Mouse (Mus musculus) thymus, adult 2 months (tissue): ENCODE results near the gene Hist1h2br. TPM values are rescaled to one million over a fixed set of nuclear protein-coding genes. Genes with fewer than 3 reads are reported as not detected.
A peak's percentile ranks its signal among the peaks of the same experiment; 100 is the strongest.
"Not testable (repeated sequence)": the region's sequence is repeated elsewhere in the genome, so short reads cannot be mapped to it uniquely, and the experiment has no call there.

Source experiments
- DNase-seq: peaks from one replicate; pipeline ENCODE4 v3.0.0; 2021
- H3K27ac ChIP-seq: fragments of 200-500 bp; 2 replicates; pipeline ENCODE4 v1.5.1; 2012; ENCODE audit warnings: low read length, control low read depth; ENCODE audit not compliant: control insufficient read depth, insufficient read depth
- H3K27me3 ChIP-seq: fragments of 200-500 bp; 2 replicates; pipeline ENCODE4 v1.6.1; 2012; ENCODE audit warnings: mild to moderate bottlenecking, low read length, moderate library complexity, mixed read lengths; ENCODE audit not compliant: control insufficient read depth, insufficient read depth
- H3K36me3 ChIP-seq: fragments of 200-500 bp; 2 replicates; pipeline ENCODE4 v1.6.1; 2012; ENCODE audit warnings: mild to moderate bottlenecking, low read length, moderate library complexity; ENCODE audit not compliant: control insufficient read depth, insufficient read depth
- H3K4me1 ChIP-seq: fragments of 200-500 bp; replicated peaks from 2 replicates; pipeline ENCODE4 v1.6.1; 2012; ENCODE audit warnings: low read length; ENCODE audit not compliant: control insufficient read depth, insufficient read depth
- H3K4me3 ChIP-seq: fragments of 200-500 bp; 2 replicates; pipeline ENCODE4 v1.5.1; 2012; ENCODE audit warnings: mild to moderate bottlenecking, low read length, control low read depth, moderate library complexity; ENCODE audit not compliant: control insufficient read depth, insufficient read depth
- CTCF ChIP-seq: fragments of 200-500 bp; IDR thresholded peaks from 2 replicates; pipeline ENCODE4 v1.5.1; 2012; ENCODE audit warnings: mild to moderate bottlenecking, control low read depth, low read length, moderate library complexity, borderline replicate concordance; ENCODE audit not compliant: control insufficient read depth, poor library complexity, insufficient read depth; ENCODE audit errors: extremely low read depth
- POLR2A ChIP-seq: fragments of 200-500 bp; IDR thresholded peaks from 2 replicates; pipeline ENCODE4 v1.6.1; 2012; ENCODE audit warnings: mild to moderate bottlenecking, low read length, control low read depth, moderate library complexity; ENCODE audit not compliant: control insufficient read depth, poor library complexity, insufficient read depth; ENCODE audit errors: extremely low read depth
- WGBS: fragments of 180-500 bp; shearing (Covaris S2); methylation state at CpG from one replicate; pipeline ENCODE4 v1.1.7; 2018; 5-methylcytosine and 5-hydroxymethylcytosine counted together
- polyA plus RNA-seq: library from polyadenylated mRNA; depleted of rRNA; stranded (reverse); fragments of >200 nt; gene quantifications from 2 replicates; pipeline ENCODE4 v1.2.3, GENCODE M21; 2012

Hist1h2br gene
- polyA plus RNA-seq, 1 experiment: 156 TPM

DNA sequence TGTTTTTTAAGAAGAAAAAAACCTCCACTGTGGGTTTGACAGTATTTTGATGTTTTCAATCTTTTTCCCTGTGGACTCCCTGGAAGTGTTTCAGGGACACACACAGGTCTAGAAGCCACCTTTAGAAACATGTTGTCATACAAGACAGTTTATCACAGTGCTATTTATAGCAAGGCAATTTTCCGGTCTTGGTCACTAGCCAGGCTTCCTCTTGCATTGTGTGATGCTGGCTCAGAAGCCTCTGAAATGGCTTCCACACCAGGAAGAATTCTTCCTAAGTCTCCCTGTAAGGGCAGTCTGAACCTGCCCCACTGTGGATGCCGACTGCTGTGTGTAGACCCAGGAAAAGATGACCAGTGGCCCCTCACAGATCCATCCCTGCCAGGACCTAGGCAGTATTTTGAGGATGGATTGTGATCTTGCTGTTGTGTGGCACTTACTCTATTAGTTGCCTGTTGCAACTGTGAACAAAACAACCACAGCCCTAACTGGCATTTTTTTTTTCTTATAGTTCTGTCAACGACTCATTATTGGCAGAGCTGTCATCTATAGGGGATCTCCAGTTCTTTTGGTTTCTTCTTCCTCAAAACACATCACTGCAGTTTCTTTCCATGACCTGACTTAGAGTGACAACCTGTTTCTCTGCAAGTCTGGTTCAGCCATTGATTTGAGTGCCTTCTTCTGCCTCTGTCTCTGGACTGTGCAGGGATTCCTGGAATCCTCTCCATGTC lies 18.8 kb downstream of the Hist1h2br start:
- DNase-seq: no peak
- no peak overlapping the region for H3K27ac ChIP-seq

DNA sequence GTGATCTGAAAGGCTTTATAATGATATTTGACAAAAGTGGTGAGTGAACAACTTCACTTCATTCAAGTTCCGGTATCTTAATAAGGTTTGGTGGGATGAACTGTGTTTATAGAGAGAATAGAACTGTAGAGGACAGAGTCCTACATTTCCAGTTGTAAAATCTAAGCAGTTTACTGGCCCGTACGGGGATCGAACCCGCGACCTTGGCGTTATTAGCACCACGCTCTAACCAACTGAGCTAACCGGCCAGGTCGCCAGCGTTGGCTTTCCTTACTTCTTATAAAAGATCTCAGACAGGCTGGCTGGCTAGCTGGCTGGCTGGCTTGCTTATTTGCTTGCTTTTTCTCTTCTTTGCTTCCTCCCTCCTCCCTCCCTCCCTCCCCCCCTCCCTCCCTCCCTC lies 21.6 kb downstream of the Hist1h2br start:
- no peaks in the 10 kb centered on the region for H3K36me3 ChIP-seq
- WGBS: 9% methylated on average over 11 of the region's 11 CpGs
- peak; percentile 70 for DNase-seq
- TF ChIP-seq POLR2A: no peak
- TF ChIP-seq CTCF: no peak
- H3K27me3 ChIP-seq: no peaks in the 10 kb centered on the region
- H3K27ac ChIP-seq: no peak overlapping the region
- H3K4me3 ChIP-seq: no peak overlapping the region
- H3K4me1 ChIP-seq: peaks cover 2% of the 10 kb centered on the region

More for the DNA sequence above, 18.8 kb downstream of the Hist1h2br start:
- Histone ChIP-seq H3K36me3 (no peaks in the 10 kb centered on the region), H3K27me3 (no peaks in the 10 kb centered on the region), H3K4me1 (no peaks in the 10 kb centered on the region; the same call in none of the 2 replicates), H3K4me3 (no peak overlapping the region)
- 26% methylated on average over 3 of the region's 3 CpGs for WGBS
- TF ChIP-seq POLR2A (no peak), CTCF (no peak)

DNA sequence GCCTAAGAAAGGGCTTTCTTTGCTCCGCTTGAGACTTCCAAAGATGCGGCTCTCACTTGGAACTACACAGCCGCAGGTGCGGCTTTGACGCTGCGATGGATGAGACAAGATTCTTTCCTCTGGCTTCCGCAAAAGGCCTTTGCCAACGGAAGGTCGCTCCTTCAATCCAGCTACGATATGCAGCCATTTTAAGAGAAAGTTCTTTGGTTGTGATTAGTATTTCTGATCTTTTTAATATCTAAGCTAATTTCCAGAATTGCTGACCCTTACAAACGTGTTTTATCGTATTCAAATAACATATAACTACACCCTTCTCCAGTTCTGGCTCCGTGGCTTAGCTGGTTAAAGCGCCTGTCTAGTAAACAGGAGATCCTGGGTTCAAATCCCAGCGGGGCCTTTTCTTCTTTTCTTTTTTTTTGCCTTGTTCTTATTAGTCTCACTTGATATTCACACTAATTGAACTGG lies 22.2 kb downstream of the Hist1h2br start:
- 19% methylated on average over 15 of the region's 15 CpGs for WGBS
- peak; percentile 12 for DNase-seq
- Histone ChIP-seq H3K4me3 (peak overlapping the region; percentile 23), H3K27me3 (no peaks in the 10 kb centered on the region), H3K36me3 (no peaks in the 10 kb centered on the region), H3K27ac (no peak overlapping the region), H3K4me1 (peaks cover 2% of the 10 kb centered on the region)
- TF ChIP-seq CTCF (no peak), POLR2A (no peak)

DNA sequence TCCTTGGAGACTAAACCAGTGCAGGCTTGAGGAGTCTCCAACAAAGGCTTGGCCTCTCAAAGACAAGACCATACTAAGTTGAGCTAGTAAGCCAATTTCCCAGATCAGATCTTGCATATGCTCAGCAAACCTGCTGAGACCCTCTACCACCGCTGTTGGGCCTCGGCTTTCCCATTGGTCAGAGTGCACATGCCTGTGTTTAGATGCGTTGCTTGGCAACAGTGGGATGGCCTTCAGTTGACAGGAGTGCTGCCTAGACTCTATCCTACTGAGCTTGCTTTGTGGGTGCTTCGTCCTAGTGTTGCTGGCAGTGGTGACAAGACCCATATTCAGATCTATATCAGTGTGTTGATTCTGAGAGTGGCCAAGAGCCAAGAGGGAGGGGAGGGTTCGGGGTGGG lies 28.1 kb downstream of the Hist1h2br start:
- Histone ChIP-seq H3K27ac (no peak overlapping the region), H3K4me1 (peaks cover 2% of the 10 kb centered on the region; the same call in 1 of the 2 replicates), H3K36me3 (no peaks in the 10 kb centered on the region), H3K27me3 (no peaks in the 10 kb centered on the region), H3K4me3 (no peak overlapping the region)
- no peak for TF ChIP-seq CTCF
- TF ChIP-seq POLR2A: no peak
- no peak for DNase-seq
- 86% methylated on average over 5 of the region's 5 CpGs for WGBS

DNA sequence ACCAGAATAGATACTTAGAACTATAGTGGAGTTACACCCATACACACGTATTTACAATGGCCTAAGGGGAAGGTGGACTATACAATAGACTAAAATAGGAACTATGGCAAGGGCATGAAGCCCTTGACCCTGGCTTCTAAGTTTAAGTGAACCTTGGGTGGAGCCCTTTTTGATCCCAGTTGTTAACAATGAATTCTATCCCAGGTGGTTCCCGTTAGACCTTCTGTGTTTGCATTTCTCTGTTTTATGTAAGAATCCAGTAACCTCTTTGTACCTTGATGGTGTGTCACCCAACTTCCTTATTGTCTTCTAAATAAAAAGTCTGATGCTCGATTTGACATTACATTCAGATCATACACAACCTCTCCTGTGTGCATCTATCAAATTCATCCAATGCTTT lies 32.0 kb downstream of the Hist1h2br start:
- H3K36me3 ChIP-seq, H3K27me3 ChIP-seq, H3K4me1 ChIP-seq, H3K27ac ChIP-seq, DNase-seq, H3K4me3 ChIP-seq: not testable (repeated sequence)
- WGBS: 84% methylated on average over 3 of the region's 3 CpGs

DNA sequence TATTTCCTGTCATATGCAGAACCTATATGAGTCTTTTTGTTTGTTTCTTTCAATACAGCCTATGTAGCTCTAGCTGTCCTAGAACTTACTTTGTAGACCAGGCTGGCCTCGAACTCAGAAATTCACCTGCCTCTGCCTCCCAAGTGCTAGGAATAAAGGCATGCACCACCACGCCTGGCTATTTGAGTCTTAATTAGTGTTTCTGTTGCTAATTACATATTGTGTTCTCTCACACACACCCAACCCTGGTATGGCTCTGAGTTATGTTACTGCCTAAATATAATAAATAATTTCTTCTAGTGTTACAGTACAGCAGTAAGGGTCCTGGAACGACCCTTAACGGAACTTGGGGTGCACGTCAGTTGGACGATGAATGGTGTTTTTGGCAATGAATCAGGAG lies 47.2 kb downstream of the Hist1h2br start:
- DNase-seq: no peak
- 92% methylated on average over 6 of the region's 6 CpGs for WGBS
- Histone ChIP-seq H3K27me3 (no peaks in the 10 kb centered on the region), H3K4me1 (peaks cover 3% of the 10 kb centered on the region; the same call in 1 of the 2 replicates), H3K27ac (no peak overlapping the region), H3K4me3 (no peak overlapping the region), H3K36me3 (no peaks in the 10 kb centered on the region)
- TF ChIP-seq POLR2A (no peak), CTCF (no peak)

DNA sequence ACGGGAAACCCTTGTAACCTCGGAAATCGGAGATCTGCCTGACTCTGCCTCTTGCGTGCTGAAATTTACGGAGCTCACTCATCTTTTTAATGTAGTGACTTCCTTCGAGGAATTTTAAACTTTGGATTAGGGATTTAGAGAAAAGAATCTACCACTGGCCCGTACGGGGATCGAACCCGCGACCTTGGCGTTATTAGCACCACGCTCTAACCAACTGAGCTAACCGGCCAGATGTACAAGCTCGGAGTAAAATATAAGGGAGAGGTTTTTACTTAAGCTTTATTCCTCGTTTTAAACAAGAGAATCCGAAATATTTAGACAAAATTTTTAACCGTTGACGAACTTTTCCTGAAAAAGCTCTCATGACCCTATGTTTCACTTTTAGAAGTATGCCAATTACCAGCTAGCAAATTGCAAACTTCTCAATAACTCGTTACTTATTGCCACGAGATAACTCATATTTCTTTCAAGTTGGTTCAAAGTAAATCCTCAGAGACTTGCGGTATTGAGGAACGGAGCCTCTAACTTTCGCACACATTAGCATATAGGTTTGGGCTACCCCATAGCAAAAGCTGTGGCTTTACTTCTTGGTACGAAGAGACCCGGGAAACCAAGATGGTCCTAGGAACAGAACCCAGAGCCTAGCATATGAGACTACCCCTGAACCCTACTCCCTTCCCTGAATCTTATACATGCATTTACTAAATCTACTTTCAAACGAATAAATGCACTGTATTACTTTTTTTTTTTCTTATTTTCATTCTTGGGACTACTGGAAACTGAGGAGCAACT lies 48.5 kb downstream of the Hist1h2br start:
- no peaks in the 10 kb centered on the region for H3K36me3 ChIP-seq
- H3K4me1 ChIP-seq: peaks cover 3% of the 10 kb centered on the region; the same call in 1 of the 2 replicates
- no peak overlapping the region for H3K27ac ChIP-seq
- peak; percentile 1 for DNase-seq
- no peak overlapping the region for H3K4me3 ChIP-seq
- H3K27me3 ChIP-seq: no peaks in the 10 kb centered on the region
- no peak for TF ChIP-seq POLR2A
- WGBS: 19% methylated on average over 27 of the region's 27 CpGs
